Mouse (Mus musculus): Measurements from ENCODE around the gene Flg. TPM values are rescaled to one million over a fixed set of nuclear protein-coding genes. Genes with fewer than 3 reads are reported as not detected.

Flg gene
- not detected for total RNA-seq (2021)
- long read RNA-seq, experiment 1 = 0 reads
- long read RNA-seq, experiment 2 = 0 reads

DNA sequence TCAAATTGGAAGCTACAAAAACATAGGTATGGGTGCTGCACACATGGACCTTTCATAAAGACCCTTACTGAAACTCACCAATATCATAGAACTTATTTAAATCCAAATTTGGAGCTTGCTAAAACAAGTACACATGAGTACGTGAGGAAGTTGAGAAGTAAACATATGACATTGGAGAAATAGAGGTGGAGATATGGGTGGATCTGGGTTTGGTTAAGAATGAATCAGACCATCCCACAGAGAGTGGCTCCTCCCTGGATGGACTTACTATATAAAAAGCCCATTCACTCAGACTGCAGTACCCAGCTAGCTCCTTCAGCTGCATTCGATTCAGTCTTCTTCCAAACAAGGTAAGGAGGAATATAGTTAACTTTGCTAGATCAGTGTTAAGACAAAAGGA lies at the start of gene Flg:
Gene Flg, plus strand, starts transcription at position 301 of the 400 bp plus-strand sequence.
- DNase-seq = no peak

DNA sequence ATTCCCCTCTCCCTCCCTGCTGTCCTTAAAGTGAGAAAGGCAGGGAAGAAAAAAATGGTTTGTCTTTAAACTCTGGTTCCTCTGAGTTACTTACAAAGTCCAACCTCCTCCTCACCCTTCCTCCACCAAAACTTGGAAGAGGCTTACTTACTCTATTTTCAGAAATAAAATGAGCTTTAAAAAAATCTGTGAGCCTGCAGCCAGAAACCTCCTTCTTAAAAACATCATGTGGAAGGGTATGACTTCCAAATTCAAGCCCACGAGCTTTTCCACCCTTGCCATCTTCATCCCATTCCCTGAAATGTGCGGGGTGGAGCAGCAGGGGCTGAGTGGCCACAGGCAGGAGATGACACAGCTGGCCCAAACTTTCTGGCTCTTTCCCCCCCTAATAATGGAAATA lies 24.2 kb downstream of the Flg start:
- no peak for DNase-seq

- DNase-seq = no peak
Measured at GRCm38 (mm10) chr3:93299832-93300231, 26.5 kb downstream of the Flg start.

- DNase-seq = no peak
Measured at GRCm38 (mm10) chr3:93301896-93302295, 28.6 kb downstream of the Flg start.

DNA sequence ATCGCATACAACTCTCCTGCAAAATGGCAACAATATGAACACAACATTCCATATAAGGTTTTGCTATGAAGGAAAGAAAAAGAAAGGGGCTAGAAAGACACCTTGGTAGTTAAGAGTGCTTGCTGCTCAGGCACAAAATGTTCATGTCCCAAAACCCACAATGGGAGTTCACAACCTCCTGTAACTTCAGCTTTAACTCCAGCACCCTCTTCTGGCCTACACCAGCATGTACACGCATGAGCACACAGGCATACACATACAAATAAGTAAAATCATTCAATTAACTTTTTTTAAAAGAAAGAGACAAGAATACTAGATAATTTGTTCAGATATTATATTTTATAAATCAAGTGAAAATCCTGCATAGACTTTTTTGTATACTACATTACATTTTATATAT lies 32.8 kb downstream of the Flg start:
- no peak for DNase-seq

GRCm38 (mm10) chr3:93311371-93311770 lies 38.0 kb downstream of the Flg start:
- DNase-seq = peak in 1 of 2 experiments; percentile 5

DNA sequence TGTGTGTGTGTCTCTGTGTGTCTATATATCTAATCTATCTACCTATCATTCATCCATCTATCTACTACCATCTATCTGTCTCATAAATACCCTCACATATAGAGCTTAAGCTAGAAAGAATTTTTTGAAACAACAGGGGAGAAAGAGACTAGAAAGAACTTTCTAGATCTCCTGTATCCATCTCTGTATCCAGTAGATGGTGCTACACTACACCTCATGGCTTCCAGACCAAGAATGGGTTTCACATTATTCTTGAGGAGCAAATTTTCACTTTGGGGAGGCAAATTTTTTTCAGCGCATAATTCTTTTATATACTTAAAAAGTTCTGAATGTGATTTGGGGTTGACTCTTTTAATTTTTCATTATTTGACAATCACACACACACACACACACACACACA lies 41.1 kb downstream of the Flg start:
- DNase-seq = no peak

- no peak for DNase-seq
Measured at GRCm38 (mm10) chr3:93319449-93319848, 46.1 kb downstream of the Flg start, which contains the start of gene Hrnr. TSS of gene Hrnr (plus strand) at chr3:93319749.

DNA sequence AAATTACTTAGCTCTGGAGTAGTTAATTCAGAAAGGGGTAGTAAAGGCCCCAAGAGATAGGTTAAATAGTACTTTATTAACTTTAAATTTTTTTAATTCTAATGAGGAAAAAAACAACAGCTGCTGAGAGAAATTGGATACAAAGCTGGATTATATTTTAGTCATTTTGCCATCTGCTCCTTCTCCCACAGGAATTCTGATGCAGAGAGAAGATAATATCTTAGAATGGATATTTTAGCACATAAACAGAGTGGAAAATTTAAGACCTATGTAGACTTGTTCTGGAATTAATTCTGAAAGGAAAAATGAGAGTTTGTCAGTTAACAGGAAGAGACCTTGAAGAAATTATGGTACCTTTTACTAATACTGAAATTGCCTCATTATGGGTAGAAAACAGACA lies 64.4 kb downstream of the Flg start:
- no peak for DNase-seq

- no peak for DNase-seq
Measured at GRCm38 (mm10) chr3:93340021-93340420, 66.7 kb downstream of the Flg start.

Other genes with a start within 250 kb of the Flg start
- gene Gm4858, start 204.7 kb upstream of the Flg start, total RNA-seq (2021) = not detected
- not detected for gene Crnn, start 128.7 kb upstream of the Flg start, total RNA-seq (2021)
- not detected for gene Flg2, start 76.2 kb upstream of the Flg start, total RNA-seq (2021)
- gene Hrnr, start 46.2 kb downstream of the Flg start, total RNA-seq (2021) = not detected
- gene Rptn, start 120.2 kb downstream of the Flg start, total RNA-seq (2021) = not detected
- under 1 TPM; 0.23 to 0.89 TPM for gene Tchh, start 168.8 kb downstream of the Flg start, total RNA-seq (2021)
- gene Tchhl1, start 195.2 kb downstream of the Flg start, total RNA-seq (2021) = under 1 TPM; 0.13 to 0.92 TPM
- gene S100a11, start 247.0 kb downstream of the Flg start, total RNA-seq (2021) = 100 to 1,000 TPM; 207 to 231 TPM

Measured in adrenal gland, postnatal 36 days (tissue).